Mouse (Mus musculus) brain, embryonic 14.5 days (tissue): ENCODE measurements at regions not wholly inside any gene's neighbourhood (a gene's known extent, or its start where the extent isn't known, plus 50 kb on each side); places are given as distances from the start of the nearest gene placed in this dataset.
A peak's percentile ranks its signal among the peaks of the same experiment; 100 is the strongest.

Experiments
- DNase-seq: peaks from one replicate; pipeline ENCODE4 v3.0.0-alpha.2; 2011; ENCODE audit warnings: low read depth
- CTCF ChIP-seq: fragments of 200-500 bp; IDR thresholded peaks from 2 replicates; pipeline ENCODE4 v1.5.1; 2012; ENCODE audit warnings: inconsistent platforms, mild to moderate bottlenecking, moderate library complexity, borderline replicate concordance; ENCODE audit not compliant: insufficient read depth, insufficient read length; ENCODE audit errors: extremely low read depth
- POLR2A ChIP-seq: fragments of 200-500 bp; IDR thresholded peaks from 2 replicates; pipeline ENCODE4 v1.6.1; 2012; ENCODE audit warnings: mild to moderate bottlenecking, inconsistent platforms, borderline replicate concordance; ENCODE audit not compliant: poor library complexity, insufficient read depth, insufficient read length, severe bottlenecking; ENCODE audit errors: extremely low read depth

DNA sequence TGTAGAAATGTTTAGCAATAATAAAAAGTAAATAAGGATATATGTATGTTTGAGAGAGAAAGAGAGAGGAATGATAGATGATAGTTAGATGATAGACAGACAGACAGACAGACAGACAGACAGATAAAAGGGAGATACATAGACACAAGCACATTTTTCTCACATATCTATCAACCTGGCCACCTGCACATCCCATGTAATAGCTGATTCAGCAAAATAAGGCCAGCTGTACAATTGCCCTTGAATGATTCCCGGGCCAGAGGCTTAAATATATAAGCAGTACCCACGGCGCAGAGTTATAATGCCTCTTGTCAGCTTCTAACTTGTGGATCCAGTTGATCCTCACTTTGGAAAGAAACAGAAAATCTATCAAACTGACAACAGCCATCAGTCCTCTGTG is 178.5 kb downstream of the Tmem114 start:
- no peak for TF ChIP-seq CTCF
- no peak for TF ChIP-seq POLR2A
- DNase-seq = no peak

DNA sequence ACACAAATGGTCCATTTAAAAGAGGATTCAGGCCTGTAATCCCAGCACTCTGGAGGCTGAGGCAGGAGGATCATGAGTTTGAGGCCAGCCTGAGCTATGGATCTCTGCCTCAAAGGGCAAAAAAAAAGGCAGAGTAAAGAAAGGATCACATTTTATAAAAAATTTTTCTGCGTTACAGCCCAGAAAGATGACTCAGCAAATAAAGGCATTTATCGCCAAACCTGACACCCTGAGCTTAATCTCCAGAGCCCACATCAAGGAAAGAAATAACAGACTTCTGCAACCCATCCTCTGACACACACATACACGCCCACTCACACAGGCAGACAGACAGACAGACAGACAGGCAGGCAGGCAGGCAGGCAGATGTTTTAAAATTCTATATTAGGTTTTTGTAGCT is 179.3 kb downstream of the Tmem114 start:
- TF ChIP-seq CTCF (no peak), POLR2A (no peak)
- no peak for DNase-seq

GRCm38 (mm10) chr16:8234351-8234750 is 190.6 kb downstream of the Tmem114 start:
- DNase-seq = no peak
- TF ChIP-seq POLR2A = no peak
- TF ChIP-seq CTCF = no peak

GRCm38 (mm10) chr16:8232079-8232478 is 192.9 kb downstream of the Tmem114 start:
- TF ChIP-seq CTCF = no peak
- TF ChIP-seq POLR2A = no peak
- DNase-seq = no peak

DNA sequence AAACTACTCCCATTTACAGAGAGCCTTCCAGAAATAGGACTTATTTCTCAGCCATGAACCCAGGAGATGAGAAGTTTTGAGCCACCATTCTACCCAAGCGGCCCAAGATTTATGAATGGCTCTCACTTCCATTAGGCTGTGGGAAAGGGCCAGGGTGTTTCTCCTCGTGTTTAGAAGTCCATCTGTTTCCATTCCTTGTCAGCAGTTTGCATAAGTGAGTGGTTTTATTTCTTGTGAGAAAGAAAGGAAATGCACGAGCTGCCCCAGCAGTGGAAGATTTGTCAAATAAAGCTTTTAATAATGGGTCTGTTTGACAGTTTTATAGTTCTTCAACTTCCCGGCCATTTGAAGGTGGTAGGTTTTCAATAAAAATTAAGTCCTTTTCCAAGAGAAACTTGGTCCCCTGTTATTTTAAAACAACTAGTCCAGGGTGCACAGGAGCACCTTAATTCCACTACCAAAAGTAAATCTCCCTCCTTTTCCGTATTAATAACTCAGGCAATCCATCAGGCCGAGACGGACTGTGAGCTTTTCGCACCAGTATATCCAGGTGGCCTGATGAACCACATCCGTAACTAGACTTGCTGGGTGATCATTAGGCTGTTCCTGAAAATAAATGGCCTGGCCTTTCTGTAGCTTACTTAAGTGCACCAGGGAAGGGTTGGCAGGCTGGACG is 201.2 kb downstream of the Tmem114 start:
- TF ChIP-seq POLR2A (no peak), CTCF (no peak)
- no peak for DNase-seq

GRCm38 (mm10) chr16:8208251-8209181 is 216.4 kb downstream of the Tmem114 start:
- DNase-seq = no peak
- TF ChIP-seq CTCF (no peak), POLR2A (no peak)

DNA sequence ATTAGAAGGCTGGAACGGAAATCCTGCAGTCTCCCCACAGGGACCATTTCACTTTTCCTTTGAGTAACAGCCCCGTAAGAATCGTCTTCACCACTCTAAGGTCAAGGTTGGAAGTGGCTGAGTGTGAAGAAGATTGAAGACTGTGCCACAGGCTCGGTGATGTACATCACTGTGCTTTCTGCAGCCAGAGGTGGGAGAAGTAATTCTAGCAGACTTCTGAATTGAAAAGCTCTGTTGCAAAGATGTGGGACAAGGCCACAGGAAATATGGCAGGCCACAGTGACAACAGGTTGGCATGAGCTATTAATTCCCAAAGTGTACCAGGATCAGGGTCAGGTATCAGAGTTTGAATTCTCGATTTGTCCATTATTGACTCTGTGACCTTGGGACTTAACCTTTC is 219.9 kb downstream of the Tmem114 start:
- no peak for DNase-seq
- TF ChIP-seq POLR2A = no peak
- TF ChIP-seq CTCF = no peak

GRCm38 (mm10) chr16:8201306-8201705 is 223.6 kb downstream of the Tmem114 start:
- no peak for DNase-seq
- TF ChIP-seq POLR2A (no peak), CTCF (no peak)

DNA sequence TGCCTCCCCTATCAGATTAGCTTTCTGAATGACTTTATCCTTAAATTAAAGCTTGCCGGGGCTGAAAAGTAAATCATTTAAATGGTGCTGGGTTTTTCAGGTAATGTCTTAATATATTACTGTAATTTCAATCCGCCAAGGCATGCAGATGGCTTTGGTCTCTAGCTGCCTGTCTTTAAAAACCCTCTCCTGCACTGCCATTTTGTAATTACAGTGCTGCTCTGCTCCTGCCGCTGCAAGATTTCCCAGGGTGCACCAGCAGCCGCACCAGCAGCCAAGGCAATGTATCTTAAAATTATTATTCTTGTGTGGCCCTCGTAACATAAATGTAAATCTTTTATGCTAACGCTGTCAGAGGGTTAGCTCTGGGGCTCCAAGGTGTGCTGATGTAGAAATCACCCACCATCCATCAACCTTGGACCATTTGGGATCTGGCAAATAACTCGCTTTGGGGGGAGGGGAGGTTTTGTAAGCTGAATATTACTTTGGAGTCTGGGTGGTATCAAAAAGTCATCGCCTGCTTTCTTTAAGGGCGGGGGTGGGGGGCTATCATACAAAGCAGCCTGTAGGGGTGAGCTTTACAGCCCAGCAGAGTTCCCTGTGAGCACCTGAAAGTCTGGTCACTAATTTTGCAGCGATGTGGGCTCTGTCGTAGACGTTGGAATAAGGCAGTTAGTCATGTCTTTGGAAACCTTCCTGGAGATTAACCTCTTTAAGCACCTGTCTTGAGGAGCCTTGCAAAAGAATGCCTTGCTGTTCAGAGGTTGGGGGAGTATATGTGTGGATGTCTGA is 226.0 kb downstream of the Tmem114 start:
- DNase-seq = peak; percentile 48
- no peak for TF ChIP-seq CTCF
- no peak for TF ChIP-seq POLR2A

DNA sequence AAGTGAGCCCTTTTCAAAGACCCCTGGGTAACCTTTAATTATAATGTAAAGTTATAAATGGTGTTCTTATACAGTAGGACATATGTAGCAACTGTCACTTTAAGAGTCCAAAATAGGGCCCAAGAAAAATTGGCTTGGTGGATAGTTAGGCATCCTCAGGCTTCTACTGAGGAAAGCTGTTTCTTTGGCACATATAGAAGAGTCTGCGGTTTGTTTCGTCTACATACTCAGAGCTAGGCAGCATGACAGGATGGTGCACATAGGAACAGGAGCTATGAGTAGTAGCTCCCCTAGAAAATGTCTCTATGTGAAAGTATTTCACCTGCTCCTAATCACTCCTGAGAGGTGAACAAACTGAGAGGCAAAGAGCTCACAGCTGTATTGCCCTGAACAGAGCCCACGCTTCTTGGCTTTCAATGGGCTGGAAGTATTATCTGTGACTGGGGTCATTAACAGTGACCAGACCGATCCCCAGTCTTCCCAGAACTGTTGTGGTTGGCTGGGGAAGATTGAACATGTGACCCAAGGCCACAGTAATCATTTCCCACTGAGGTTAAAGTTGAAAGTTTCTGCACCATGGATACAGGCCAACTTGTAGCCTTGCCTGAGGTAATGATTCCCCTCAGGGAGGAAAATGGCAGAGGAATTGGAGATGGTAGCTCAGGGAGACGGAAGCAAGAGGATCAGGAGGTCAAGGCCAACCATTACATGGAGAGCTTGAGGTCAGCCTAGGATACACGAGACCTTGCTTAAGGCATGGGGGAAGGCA is 235.3 kb downstream of the Tmem114 start:
- peak; percentile 36 for DNase-seq
- TF ChIP-seq CTCF (no peak), POLR2A (no peak)
